Mouse (Mus musculus) forebrain, embryonic 16.5 days (tissue): ENCODE measurements around the gene Taf10. TPM values are rescaled to one million over a fixed set of nuclear protein-coding genes. Genes with fewer than 3 reads are reported as not detected.

ENCODE experiments used
- ATAC-seq: fragments of 200-750 bp; cut with Nextera tagmentation; 2 replicates; pipeline ENCODE4 v1.8.0; 2017; ENCODE audit warnings: mild to moderate bottlenecking, moderate library complexity
- H3K27ac ChIP-seq: fragments of 300-500 bp; sonication (generic); 2 replicates; pipeline ENCODE4 v1.5.1; 2014; ENCODE audit warnings: low read length, control low read depth
- H3K27me3 ChIP-seq: fragments of 300-500 bp; sonication (generic); replicated peaks from 2 replicates; pipeline ENCODE4 v1.6.1; 2014; ENCODE audit warnings: low read length; ENCODE audit not compliant: control insufficient read depth, insufficient read depth
- H3K36me3 ChIP-seq: fragments of 300-500 bp; sonication (generic); 2 replicates; pipeline ENCODE4 v1.6.1; 2014; ENCODE audit not compliant: control insufficient read depth, insufficient read depth
- H3K4me1 ChIP-seq: fragments of 300-500 bp; sonication (generic); replicated peaks from 2 replicates; pipeline ENCODE4 v1.6.1; 2014; ENCODE audit warnings: low read length; ENCODE audit not compliant: control insufficient read depth, insufficient read depth
- H3K4me2 ChIP-seq: fragments of 300-500 bp; sonication (generic); 2 replicates; pipeline ENCODE4 v1.6.1; 2014; ENCODE audit warnings: mild to moderate bottlenecking, low read length, control low read depth
- H3K4me3 ChIP-seq: fragments of 300-500 bp; sonication (generic); replicated peaks from 2 replicates; pipeline ENCODE4 v1.5.1; 2014; ENCODE audit warnings: mild to moderate bottlenecking, low read length, control low read depth
- H3K9ac ChIP-seq: fragments of 300-500 bp; sonication (generic); replicated peaks from 2 replicates; pipeline ENCODE4 v1.6.1; 2014; ENCODE audit warnings: low read depth, low read length, control low read depth
- H3K9me3 ChIP-seq: fragments of 300-500 bp; sonication (generic); 2 replicates; pipeline ENCODE4 v1.6.1; 2016; ENCODE audit warnings: low read length; ENCODE audit not compliant: control insufficient read depth
- WGBS: fragments of 180-500 bp; shearing (Covaris S2); extraction: QIAGEN DNeasy Blood & Tissue Kit; methylation state at CpG from one replicate; pipeline ENCODE4 v1.1.7; 2014; 5-methylcytosine and 5-hydroxymethylcytosine counted together
- polyA plus RNA-seq: library from polyadenylated mRNA; unstranded; fragments of >200 nt; fragmentation: Nextera tagmentation; extraction: Ambion mirVana; gene quantifications from 2 replicates; pipeline ENCODE4 v1.2.1, GENCODE M21; 2015

Gene Taf10
- 85.8 and 89.5 TPM in 2 replicates for polyA plus RNA-seq

- H3K4me1 ChIP-seq: peaks cover 10% of the 10 kb centered on the region
- peak within 1 kb of the TSS; percentile 84 for H3K4me3 ChIP-seq
- H3K4me2 ChIP-seq: peak within 1 kb of the TSS; percentile 82
- H3K27me3 ChIP-seq: no peaks in the 10 kb centered on the region
- peak within 1 kb of the TSS; percentile 82 for H3K27ac ChIP-seq
- ATAC-seq: peak; percentile 98
- under 1% methylated on average over 63 of the region's 67 CpGs for WGBS
- H3K9me3 ChIP-seq: no peaks in the 10 kb centered on the region
- peak within 1 kb of the TSS; percentile 82 for H3K9ac ChIP-seq
- peaks cover 8% of the 10 kb centered on the region; the same call in 1 of the 2 replicates for H3K36me3 ChIP-seq
These were observed at the start of gene Taf10 for GRCm38 (mm10) chr7:105743926-105744590. TSS of gene Taf10 (minus strand) at chr7:105744361.

- WGBS: 74% methylated on average over 7 of the region's 7 CpGs
- Histone ChIP-seq H3K4me3 (no peak overlapping the region), H3K4me1 (peaks cover under 1% of the 10 kb centered on the region), H3K4me2 (no peak overlapping the region), H3K9ac (no peak overlapping the region), H3K27ac (no peak overlapping the region), H3K36me3 (no peaks in the 10 kb centered on the region), H3K27me3 (no peaks in the 10 kb centered on the region), H3K9me3 (no peaks in the 10 kb centered on the region)
- no peak for ATAC-seq
These were observed 49.5 kb upstream of the Taf10 start for GRCm38 (mm10) chr7:105793701-105794100.

GRCm38 (mm10) chr7:105791147-105791546 lies 47.0 kb upstream of the Taf10 start:
- no peak overlapping the region for H3K27ac ChIP-seq
- ATAC-seq: no peak
- WGBS: 77% methylated on average over 1 of the region's 1 CpGs

GRCm38 (mm10) chr7:105787285-105788140 lies 43.4 kb upstream of the Taf10 start, which contains the start of gene Dchs1:
TSS of gene Dchs1 (minus strand) at chr7:105787654.
- Histone ChIP-seq H3K4me3 (peak within 1 kb of the TSS; percentile 87), H3K9ac (peak within 1 kb of the TSS; percentile 100), H3K36me3 (0 out of 2 replicates have a peak, but pooled peaks cover 4% of the 10 kb centered on the region), H3K27me3 (no peaks in the 10 kb centered on the region), H3K27ac (peak within 1 kb of the TSS; percentile 97), H3K4me1 (peaks cover 48% of the 10 kb centered on the region), H3K9me3 (no peaks in the 10 kb centered on the region), H3K4me2 (peak within 1 kb of the TSS; percentile 75)
- peak; percentile 70 for ATAC-seq
- under 1% methylated on average over 68 of the region's 97 CpGs for WGBS

More at GRCm38 (mm10) chr7:105791147-105791546, 47.0 kb upstream of the Taf10 start:
- H3K27me3 ChIP-seq: no peaks in the 10 kb centered on the region
- no peak overlapping the region for H3K9ac ChIP-seq
- no peaks in the 10 kb centered on the region for H3K36me3 ChIP-seq
- no peak overlapping the region for H3K4me2 ChIP-seq
- H3K4me3 ChIP-seq: no peak overlapping the region
- H3K9me3 ChIP-seq: no peaks in the 10 kb centered on the region
- H3K4me1 ChIP-seq: peaks cover 12% of the 10 kb centered on the region

GRCm38 (mm10) chr7:105786506-105787284 lies 42.5 kb upstream of the Taf10 start:
- 4% methylated on average over 20 of the region's 20 CpGs for WGBS
- peak overlapping the region; percentile 97 for H3K27ac ChIP-seq
- peak overlapping the region; percentile 100 for H3K9ac ChIP-seq
- no peaks in the 10 kb centered on the region for H3K9me3 ChIP-seq
- H3K4me2 ChIP-seq: peak overlapping the region; percentile 75
- peak; percentile 80 for ATAC-seq
- H3K4me1 ChIP-seq: peaks cover 48% of the 10 kb centered on the region
- peaks cover 8% of the 10 kb centered on the region for H3K36me3 ChIP-seq
- H3K4me3 ChIP-seq: peak overlapping the region; percentile 87
- H3K27me3 ChIP-seq: no peaks in the 10 kb centered on the region

- no peaks in the 10 kb centered on the region for H3K27me3 ChIP-seq
- peak overlapping the region; percentile 23; the same call in 1 of the 2 replicates for H3K9ac ChIP-seq
- H3K4me1 ChIP-seq: peaks cover 51% of the 10 kb centered on the region
- H3K4me3 ChIP-seq: peak overlapping the region; percentile 17; the same call in 1 of the 2 replicates
- no peak overlapping the region for H3K27ac ChIP-seq
- no peaks in the 10 kb centered on the region for H3K9me3 ChIP-seq
- peaks cover 19% of the 10 kb centered on the region for H3K36me3 ChIP-seq
- WGBS: 16% methylated on average over 4 of the region's 4 CpGs
- ATAC-seq: no peak
- peak overlapping the region; percentile 75 for H3K4me2 ChIP-seq
These were observed 40.4 kb upstream of the Taf10 start for GRCm38 (mm10) chr7:105784556-105784955.

- H3K27me3 ChIP-seq: no peaks in the 10 kb centered on the region
- H3K4me3 ChIP-seq: no peak overlapping the region; the same call in 1 of the 2 replicates
- H3K36me3 ChIP-seq: peaks cover 22% of the 10 kb centered on the region
- peaks cover 58% of the 10 kb centered on the region for H3K4me1 ChIP-seq
- WGBS: 51% methylated on average over 4 of the region's 4 CpGs
- no peaks in the 10 kb centered on the region for H3K9me3 ChIP-seq
- H3K9ac ChIP-seq: no peak overlapping the region
- H3K27ac ChIP-seq: no peak overlapping the region
- ATAC-seq: no peak
- peak overlapping the region; percentile 75 for H3K4me2 ChIP-seq
These were observed 39.7 kb upstream of the Taf10 start for GRCm38 (mm10) chr7:105783861-105784260.

GRCm38 (mm10) chr7:105778553-105779265 lies 34.5 kb upstream of the Taf10 start:
- Histone ChIP-seq H3K4me2 (peak overlapping the region; percentile 26; the same call in 1 of the 2 replicates), H3K36me3 (peaks cover 25% of the 10 kb centered on the region), H3K4me3 (no peak overlapping the region)

More at GRCm38 (mm10) chr7:105778553-105779265, 34.5 kb upstream of the Taf10 start:
- peak overlapping the region; percentile 58 for H3K27ac ChIP-seq
- H3K4me1 ChIP-seq: peaks cover 54% of the 10 kb centered on the region
- 22% methylated on average over 4 of the region's 4 CpGs for WGBS
- H3K9me3 ChIP-seq: no peaks in the 10 kb centered on the region
- H3K27me3 ChIP-seq: no peaks in the 10 kb centered on the region
- H3K9ac ChIP-seq: peak overlapping the region; percentile 23; the same call in 1 of the 2 replicates
- ATAC-seq: peak; percentile 64
